Mouse (Mus musculus): ENCODE measurements around the gene Prss12. TPM values are rescaled to one million over a fixed set of nuclear protein-coding genes. Genes with fewer than 3 reads are reported as not detected.

Prss12 gene
- total RNA-seq, 1 experiment from 2014 or later: 4.2 TPM

GRCm38 (mm10) chr3:123514886-123515285 is 68.2 kb downstream of the Prss12 start:
- no peak for ATAC-seq (ENCODE audit: extremely low read depth, insufficient number of reproducible peaks, low FRiP score, poor library complexity, severe bottlenecking)

GRCm38 (mm10) chr3:123515600-123516359 is 69.1 kb downstream of the Prss12 start:
- peak; percentile 59; the same call in 1 of the 2 replicates for ATAC-seq (ENCODE audit: extremely low read depth, insufficient number of reproducible peaks, low FRiP score, poor library complexity, severe bottlenecking)

GRCm38 (mm10) chr3:123516784-123517183 is 70.1 kb downstream of the Prss12 start:
- peak; percentile 57; the same call in 1 of the 2 replicates for ATAC-seq (ENCODE audit: extremely low read depth, insufficient number of reproducible peaks, low FRiP score, poor library complexity, severe bottlenecking)

GRCm38 (mm10) chr3:123526313-123527067 is 79.8 kb downstream of the Prss12 start:
- no peak for ATAC-seq (ENCODE audit: extremely low read depth, insufficient number of reproducible peaks, low FRiP score, poor library complexity, severe bottlenecking)

GRCm38 (mm10) chr3:123527806-123528507 is 81.2 kb downstream of the Prss12 start:
- ATAC-seq (ENCODE audit: extremely low read depth, insufficient number of reproducible peaks, low FRiP score, poor library complexity, severe bottlenecking): no peak

- ATAC-seq (ENCODE audit: extremely low read depth, insufficient number of reproducible peaks, low FRiP score, poor library complexity, severe bottlenecking): no peak
Measured at GRCm38 (mm10) chr3:123531124-123531523, 84.4 kb downstream of the Prss12 start.

- no peak for ATAC-seq (ENCODE audit: extremely low read depth, insufficient number of reproducible peaks, low FRiP score, poor library complexity, severe bottlenecking)
Measured at GRCm38 (mm10) chr3:123537279-123537678, 90.6 kb downstream of the Prss12 start.

- no peak for ATAC-seq (ENCODE audit: extremely low read depth, insufficient number of reproducible peaks, low FRiP score, poor library complexity, severe bottlenecking)
Measured at GRCm38 (mm10) chr3:123543585-123544304, 97.0 kb downstream of the Prss12 start.

- no peak for ATAC-seq (ENCODE audit: extremely low read depth, insufficient number of reproducible peaks, low FRiP score, poor library complexity, severe bottlenecking)
Measured at GRCm38 (mm10) chr3:123550487-123550886, 103.8 kb downstream of the Prss12 start.

GRCm38 (mm10) chr3:123553872-123554271 is 107.2 kb downstream of the Prss12 start:
- no peak for ATAC-seq (ENCODE audit: extremely low read depth, insufficient number of reproducible peaks, low FRiP score, poor library complexity, severe bottlenecking)

GRCm38 (mm10) chr3:123555254-123555865 is 108.6 kb downstream of the Prss12 start:
- ATAC-seq (ENCODE audit: extremely low read depth, insufficient number of reproducible peaks, low FRiP score, poor library complexity, severe bottlenecking): no peak

Other genes starting within 250 kb of the Prss12 start
- gene Synpo2, start 210.8 kb upstream of the Prss12 start, total RNA-seq (2017): 0.12 TPM in 1 of 2 replicates, not detected in the other
- gene Sec24d, start 179.5 kb upstream of the Prss12 start, total RNA-seq (2017): 3.7 and 8.7 TPM in 2 replicates
- gene Mettl14, start 60.8 kb upstream of the Prss12 start, total RNA-seq (2017): 21.2 and 24.7 TPM in 2 replicates
- 0.23 TPM in 1 of 2 replicates, not detected in the other for gene Ndst3, start 243.9 kb downstream of the Prss12 start, total RNA-seq (2017)

All from neutrophil, adult 5-6 weeks (primary cell).